Mouse (Mus musculus) bone marrow macrophage, adult 2 months (primary cell): Measurements from ENCODE around the gene Hsdl1.

Experiments
- CTCF ChIP-seq: IDR thresholded peaks from 2 replicates; pipeline ENCODE4 v1.5.1; 2012; ENCODE audit warnings: low read depth, mild to moderate bottlenecking, low read length, moderate library complexity
- POLR2A ChIP-seq: IDR thresholded peaks from 2 replicates; pipeline ENCODE4 v1.6.1; 2012; ENCODE audit warnings: mild to moderate bottlenecking, low read depth, low read length, borderline replicate concordance

DNA sequence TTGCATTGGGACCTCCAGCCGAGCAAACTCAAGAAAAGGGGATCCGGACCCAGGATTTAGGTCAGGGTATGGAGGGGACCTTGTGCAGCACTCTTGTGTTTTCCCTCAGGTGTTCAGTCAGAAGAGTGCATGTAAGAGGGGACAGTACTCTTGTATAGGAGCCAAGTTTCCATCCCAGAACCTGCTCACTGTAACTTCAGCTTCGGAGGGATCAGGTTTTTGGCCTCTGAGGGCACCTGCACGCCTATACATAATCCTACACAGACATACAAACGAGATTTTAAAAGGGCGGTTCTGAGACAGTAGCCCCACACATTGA lies 15.6 kb downstream of the Hsdl1 start:
- no peak for TF ChIP-seq CTCF
- TF ChIP-seq POLR2A: no peak
